Mouse (Mus musculus) forebrain, postnatal 0 days (tissue): ENCODE measurements around the gene Htr3a. TPM values are rescaled to one million over a fixed set of nuclear protein-coding genes. Genes with fewer than 3 reads are reported as not detected.

Experiments used
- ATAC-seq: fragments of 200-750 bp; cut with Nextera tagmentation; 2 replicates; pipeline ENCODE4 v1.8.0; 2017; ENCODE audit warnings: mild to moderate bottlenecking, moderate library complexity
- DNase-seq: peaks from one replicate; pipeline ENCODE4 v3.0.0-alpha.2; 2015
- H3K27ac ChIP-seq: fragments of 300-500 bp; sonication (generic); 2 replicates; pipeline ENCODE4 v1.5.1; 2014; ENCODE audit warnings: low read depth, mild to moderate bottlenecking, antibody characterized with exemption, low read length, moderate library complexity, mixed read lengths
- H3K27me3 ChIP-seq: fragments of 300-500 bp; sonication (generic); 2 replicates; pipeline ENCODE4 v1.6.1; 2014; ENCODE audit warnings: mild to moderate bottlenecking, low read length, mixed read lengths; ENCODE audit not compliant: insufficient read depth
- H3K36me3 ChIP-seq: fragments of 300-500 bp; sonication (generic); 2 replicates; pipeline ENCODE4 v1.6.1; 2014; ENCODE audit warnings: mild to moderate bottlenecking, moderate library complexity; ENCODE audit not compliant: insufficient read depth
- H3K4me1 ChIP-seq: fragments of 300-500 bp; sonication (generic); 2 replicates; pipeline ENCODE4 v1.6.1; 2014; ENCODE audit warnings: antibody characterized with exemption; ENCODE audit not compliant: insufficient read depth
- H3K4me2 ChIP-seq: fragments of 300-500 bp; sonication (generic); 2 replicates; pipeline ENCODE4 v1.6.1; 2014; ENCODE audit warnings: low read depth, mild to moderate bottlenecking, moderate library complexity
- H3K4me3 ChIP-seq: fragments of 300-500 bp; sonication (generic); 2 replicates; pipeline ENCODE4 v1.5.1; 2014; ENCODE audit warnings: low read depth, low read length, mixed read lengths
- H3K9ac ChIP-seq: fragments of 300-500 bp; sonication (generic); 2 replicates; pipeline ENCODE4 v1.6.1; 2014; ENCODE audit warnings: mild to moderate bottlenecking
- H3K9me3 ChIP-seq: fragments of 300-500 bp; sonication (generic); 2 replicates; pipeline ENCODE4 v1.6.1; 2016; ENCODE audit warnings: low read length
- CTCF ChIP-seq: sonication (generic); IDR thresholded peaks from 2 replicates; pipeline ENCODE4 v1.5.1; 2016; ENCODE audit warnings: antibody characterized with exemption, control low read depth, low read depth
- WGBS: fragments of 180-500 bp; shearing (Covaris S2); extraction: QIAGEN DNeasy Blood & Tissue Kit; methylation state at CpG from one replicate; pipeline ENCODE4 v1.1.7; 2014; 5-methylcytosine and 5-hydroxymethylcytosine counted together
- polyA plus RNA-seq: library from polyadenylated mRNA; unstranded; fragments of >200 nt; fragmentation: Nextera tagmentation; extraction: Ambion mirVana; gene quantifications from 2 replicates; pipeline ENCODE4 v1.2.1, GENCODE M21; 2015
- total RNA-seq: library from RNA; depleted of rRNA; stranded (reverse); fragments of >200 nt; gene quantifications from 2 replicates; pipeline ENCODE4 v1.2.3, GENCODE M21; 2014

Htr3a gene
- total and polyA plus RNA-seq, 2 experiments from 2014 or later, result 6.2 to 9.4 TPM

- H3K4me2 ChIP-seq, result no peak overlapping the region
- no peak overlapping the region for H3K9ac ChIP-seq
- H3K27ac ChIP-seq, result 0 out of 2 replicates have a peak overlapping the region, but pooled peaks have one; percentile 5
- no peaks in the 10 kb centered on the region for H3K4me1 ChIP-seq
- TF ChIP-seq CTCF, result no peak
- ATAC-seq, result no peak
- H3K4me3 ChIP-seq, result no peak overlapping the region
- no peaks in the 10 kb centered on the region for H3K27me3 ChIP-seq
- no peaks in the 10 kb centered on the region for H3K9me3 ChIP-seq
- 51% methylated on average over 2 of the region's 2 CpGs for WGBS
- DNase-seq, result no peak
- H3K36me3 ChIP-seq, result no peaks in the 10 kb centered on the region
Measured at GRCm38 (mm10) chr9:48903766-48904165, 7.1 kb downstream of the Htr3a start.

- ATAC-seq (no peak), DNase-seq (no peak)
- Histone ChIP-seq H3K4me3 (no peak overlapping the region), H3K9ac (no peak overlapping the region), H3K4me2 (no peak overlapping the region), H3K4me1 (no peaks in the 10 kb centered on the region), H3K36me3 (no peaks in the 10 kb centered on the region), H3K27ac (no peak overlapping the region), H3K27me3 (peaks cover 7% of the 10 kb centered on the region; the same call in 1 of the 2 replicates), H3K9me3 (no peaks in the 10 kb centered on the region)
- TF ChIP-seq CTCF, result no peak
- 37% methylated on average over 8 of the region's 8 CpGs for WGBS
Measured at GRCm38 (mm10) chr9:48898551-48898950, 12.3 kb downstream of the Htr3a start.

- DNase-seq, result peak; percentile 55
- ATAC-seq, result peak; percentile 80
- H3K4me1 ChIP-seq, result no peaks in the 10 kb centered on the region
- no peaks in the 10 kb centered on the region for H3K36me3 ChIP-seq
- no peak overlapping the region for H3K9ac ChIP-seq
- no peaks in the 10 kb centered on the region for H3K9me3 ChIP-seq
- WGBS, result 3% methylated on average over 18 of the region's 18 CpGs
- H3K4me3 ChIP-seq, result no peak overlapping the region
- peaks cover 7% of the 10 kb centered on the region; the same call in 1 of the 2 replicates for H3K27me3 ChIP-seq
- TF ChIP-seq CTCF, result no peak
- peak overlapping the region; percentile 45 for H3K4me2 ChIP-seq
- peak overlapping the region; percentile 29; the same call in 1 of the 2 replicates for H3K27ac ChIP-seq
Measured at GRCm38 (mm10) chr9:48895819-48896536, 14.9 kb downstream of the Htr3a start.

- 49% methylated on average over 6 of the region's 6 CpGs for WGBS
- H3K27ac ChIP-seq, result no peak overlapping the region
- H3K4me1 ChIP-seq, result no peaks in the 10 kb centered on the region
- H3K4me3 ChIP-seq, result no peak overlapping the region
- H3K9ac ChIP-seq, result no peak overlapping the region
- H3K9me3 ChIP-seq, result no peaks in the 10 kb centered on the region
- H3K27me3 ChIP-seq, result peaks cover 7% of the 10 kb centered on the region; the same call in 1 of the 2 replicates
- TF ChIP-seq CTCF, result no peak
- H3K36me3 ChIP-seq, result no peaks in the 10 kb centered on the region
- no peak overlapping the region for H3K4me2 ChIP-seq
- DNase-seq, result no peak
- no peak for ATAC-seq
Measured at GRCm38 (mm10) chr9:48894755-48895154, 16.1 kb downstream of the Htr3a start.

GRCm38 (mm10) chr9:48893986-48894385, 16.9 kb downstream of the Htr3a start:
- peak; percentile 93 for DNase-seq
- no peak overlapping the region for H3K27ac ChIP-seq
- H3K9me3 ChIP-seq, result no peaks in the 10 kb centered on the region
- no peak overlapping the region for H3K9ac ChIP-seq
- H3K36me3 ChIP-seq, result no peaks in the 10 kb centered on the region
- TF ChIP-seq CTCF, result peak; percentile 93
- no peak overlapping the region for H3K4me2 ChIP-seq
- 31% methylated on average over 3 of the region's 3 CpGs for WGBS
- H3K4me1 ChIP-seq, result no peaks in the 10 kb centered on the region
- no peak overlapping the region for H3K4me3 ChIP-seq
- H3K27me3 ChIP-seq, result peaks cover 7% of the 10 kb centered on the region; the same call in 1 of the 2 replicates
- 0 out of 2 replicates have a peak, but pooled peaks have one; percentile 47 for ATAC-seq

GRCm38 (mm10) chr9:48889093-48889492, 21.8 kb downstream of the Htr3a start:
- Histone ChIP-seq H3K9ac (no peak overlapping the region), H3K9me3 (no peaks in the 10 kb centered on the region), H3K4me1 (no peaks in the 10 kb centered on the region), H3K27ac (no peak overlapping the region), H3K4me3 (no peak overlapping the region), H3K27me3 (no peaks in the 10 kb centered on the region), H3K36me3 (no peaks in the 10 kb centered on the region), H3K4me2 (no peak overlapping the region)
- WGBS, result 73% methylated on average over 7 of the region's 7 CpGs
- ATAC-seq, result no peak
- no peak for TF ChIP-seq CTCF
- no peak for DNase-seq

GRCm38 (mm10) chr9:48872896-48873295, 38.0 kb downstream of the Htr3a start:
- no peak for ATAC-seq
- DNase-seq, result no peak
- Histone ChIP-seq H3K4me2 (no peak overlapping the region), H3K27me3 (no peaks in the 10 kb centered on the region), H3K9me3 (no peaks in the 10 kb centered on the region), H3K4me3 (no peak overlapping the region), H3K36me3 (no peaks in the 10 kb centered on the region), H3K4me1 (no peaks in the 10 kb centered on the region), H3K9ac (no peak overlapping the region), H3K27ac (no peak overlapping the region)
- WGBS, result 79% methylated on average over 8 of the region's 8 CpGs
- no peak for TF ChIP-seq CTCF
